Mouse (Mus musculus) kidney, postnatal 0 days (tissue): ENCODE data around the gene Rflna. TPM values are rescaled to one million over a fixed set of nuclear protein-coding genes. Genes with fewer than 3 reads are reported as not detected.

Experiments used
- ATAC-seq: fragments of 200-750 bp; cut with Nextera tagmentation; replicated peaks from 2 replicates; pipeline ENCODE4 v1.8.0; 2017; ENCODE audit warnings: low read depth, moderate number of reproducible peaks, moderate TSS enrichment, moderate library complexity; ENCODE audit not compliant: low FRiP score
- DNase-seq: peaks from one replicate; pipeline ENCODE4 v3.0.0-alpha.2; 2016; ENCODE audit warnings: low spot score
- H3K27ac ChIP-seq: fragments of 300-500 bp; sonication (generic); 2 replicates; pipeline ENCODE4 v1.5.1; 2014; ENCODE audit warnings: mild to moderate bottlenecking
- H3K27me3 ChIP-seq: fragments of 300-500 bp; sonication (generic); 2 replicates; pipeline ENCODE4 v1.6.1; 2014; ENCODE audit warnings: low read length, mixed read lengths; ENCODE audit not compliant: insufficient read depth
- H3K36me3 ChIP-seq: fragments of 300-500 bp; sonication (generic); 2 replicates; pipeline ENCODE4 v1.6.1; 2014; ENCODE audit warnings: low read length, mixed read lengths; ENCODE audit not compliant: insufficient read depth
- H3K4me1 ChIP-seq: fragments of 300-500 bp; sonication (generic); replicated peaks from 2 replicates; pipeline ENCODE4 v1.6.1; 2014; ENCODE audit warnings: antibody characterized with exemption, low read length, mixed read lengths; ENCODE audit not compliant: insufficient read depth
- H3K4me2 ChIP-seq: fragments of 300-500 bp; sonication (generic); 2 replicates; pipeline ENCODE4 v1.6.1; 2014; ENCODE audit warnings: mild to moderate bottlenecking, low read length, moderate library complexity, mixed read lengths
- H3K4me3 ChIP-seq: fragments of 300-500 bp; sonication (generic); replicated peaks from 2 replicates; pipeline ENCODE4 v1.5.1; 2014; ENCODE audit warnings: low read depth, low read length
- H3K9ac ChIP-seq: fragments of 300-500 bp; sonication (generic); 2 replicates; pipeline ENCODE4 v1.6.1; 2014; ENCODE audit warnings: low read depth, low read length
- H3K9me3 ChIP-seq: fragments of 300-500 bp; sonication (generic); replicated peaks from 2 replicates; pipeline ENCODE4 v1.6.1; 2016; ENCODE audit warnings: low read length, inconsistent platforms, mixed read lengths
- CTCF ChIP-seq: IDR thresholded peaks from 2 replicates; pipeline ENCODE4 v1.5.1; 2016; ENCODE audit warnings: antibody characterized with exemption, low read depth, mild to moderate bottlenecking, moderate library complexity
- WGBS: fragments of 180-500 bp; shearing (Covaris S2); extraction: QIAGEN DNeasy Blood & Tissue Kit; methylation state at CpG from one replicate; pipeline ENCODE4 v1.1.7; 2014; 5-methylcytosine and 5-hydroxymethylcytosine counted together
- polyA plus RNA-seq: library from polyadenylated mRNA; unstranded; fragments of >200 nt; fragmentation: Nextera tagmentation; extraction: Ambion mirVana; gene quantifications from 2 replicates; pipeline ENCODE4 v1.2.1, GENCODE M21; 2015

The Rflna gene
- polyA plus RNA-seq, 1 experiment from 2014 or later = 8.5 TPM

- no peaks in the 10 kb centered on the region for H3K27me3 ChIP-seq
- no peak for TF ChIP-seq CTCF
- no peak overlapping the region for H3K4me2 ChIP-seq
- ATAC-seq (no peak), DNase-seq (no peak)
- peaks cover 27% of the 10 kb centered on the region for H3K36me3 ChIP-seq
- no peak overlapping the region for H3K4me3 ChIP-seq
- H3K27ac ChIP-seq = no peak overlapping the region
- 0 out of 2 replicates have a peak, but pooled peaks cover 3% of the 10 kb centered on the region for H3K4me1 ChIP-seq
- 90% methylated on average over 3 of the region's 3 CpGs for WGBS
- no peaks in the 10 kb centered on the region for H3K9me3 ChIP-seq
- H3K9ac ChIP-seq = no peak overlapping the region
Measured at GRCm38 (mm10) chr5:125015066-125015465, 12.0 kb downstream of the Rflna start.

- H3K9me3 ChIP-seq = no peaks in the 10 kb centered on the region
- no peak overlapping the region for H3K4me3 ChIP-seq
- H3K9ac ChIP-seq = no peak overlapping the region
- no peak overlapping the region for H3K27ac ChIP-seq
- no peak for ATAC-seq
- TF ChIP-seq CTCF = no peak
- no peak overlapping the region for H3K4me2 ChIP-seq
- no peak for DNase-seq
- 0 out of 2 replicates have a peak, but pooled peaks cover 3% of the 10 kb centered on the region for H3K4me1 ChIP-seq
- H3K36me3 ChIP-seq = peaks cover 27% of the 10 kb centered on the region
- 92% methylated on average over 9 of the region's 9 CpGs for WGBS
- no peaks in the 10 kb centered on the region for H3K27me3 ChIP-seq
Measured at GRCm38 (mm10) chr5:125015576-125015975, 12.6 kb downstream of the Rflna start.

- WGBS = 78% methylated on average over 17 of the region's 17 CpGs
- ATAC-seq (no peak), DNase-seq (no peak)
- no peaks in the 10 kb centered on the region for H3K27me3 ChIP-seq
- no peak overlapping the region for H3K4me2 ChIP-seq
- H3K4me1 ChIP-seq = no peaks in the 10 kb centered on the region
- peak; percentile 43; the same call in 1 of the 2 replicates for TF ChIP-seq CTCF
- H3K36me3 ChIP-seq = peaks cover 27% of the 10 kb centered on the region
- no peak overlapping the region for H3K9ac ChIP-seq
- no peak overlapping the region for H3K4me3 ChIP-seq
- H3K9me3 ChIP-seq = no peaks in the 10 kb centered on the region
- H3K27ac ChIP-seq = no peak overlapping the region
Measured at GRCm38 (mm10) chr5:125016421-125017242, 13.6 kb downstream of the Rflna start.

GRCm38 (mm10) chr5:125017332-125017731 is 14.3 kb downstream of the Rflna start:
- no peak overlapping the region for H3K27ac ChIP-seq
- TF ChIP-seq CTCF = no peak
- no peaks in the 10 kb centered on the region for H3K9me3 ChIP-seq
- ATAC-seq = no peak; the same call in 1 of the 2 replicates
- no peak for DNase-seq
- peaks cover 29% of the 10 kb centered on the region for H3K36me3 ChIP-seq
- H3K9ac ChIP-seq = no peak overlapping the region
- H3K4me1 ChIP-seq = no peaks in the 10 kb centered on the region
- no peak overlapping the region for H3K4me3 ChIP-seq
- 53% methylated on average over 15 of the region's 15 CpGs for WGBS
- H3K27me3 ChIP-seq = no peaks in the 10 kb centered on the region
- H3K4me2 ChIP-seq = no peak overlapping the region

DNA sequence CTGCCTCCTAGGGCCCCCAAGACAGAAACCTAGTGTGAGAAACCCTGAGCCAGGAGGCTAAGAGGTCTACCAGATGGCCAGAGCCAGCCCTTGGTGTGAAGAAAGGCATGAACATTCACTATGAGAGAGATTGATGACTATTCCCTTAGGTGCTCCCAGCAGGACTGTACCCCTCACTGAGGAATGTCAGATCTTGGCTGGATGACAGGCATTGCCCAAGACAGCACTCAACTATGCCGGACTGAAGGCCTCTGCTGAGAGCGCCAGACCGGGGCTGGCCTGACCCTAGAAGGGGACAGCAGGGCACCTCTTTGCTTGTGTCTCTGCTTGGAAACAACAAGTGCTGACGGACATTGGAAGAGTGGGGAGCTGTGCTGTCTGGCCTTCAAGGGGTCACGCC is 16.1 kb downstream of the Rflna start:
- TF ChIP-seq CTCF = no peak
- WGBS = 73% methylated on average over 5 of the region's 5 CpGs
- DNase-seq = no peak

GRCm38 (mm10) chr5:125021298-125021697 is 18.3 kb downstream of the Rflna start:
- H3K27ac ChIP-seq = no peak overlapping the region
- H3K4me2 ChIP-seq = no peak overlapping the region
- H3K9me3 ChIP-seq = no peaks in the 10 kb centered on the region
- peaks cover 56% of the 10 kb centered on the region for H3K36me3 ChIP-seq
- DNase-seq = no peak
- H3K4me3 ChIP-seq = no peak overlapping the region
- ATAC-seq = no peak
- no peak for TF ChIP-seq CTCF
- WGBS = 62% methylated on average over 11 of the region's 11 CpGs
- no peaks in the 10 kb centered on the region for H3K4me1 ChIP-seq
- H3K9ac ChIP-seq = no peak overlapping the region
- no peaks in the 10 kb centered on the region for H3K27me3 ChIP-seq

More for the DNA sequence above, 16.1 kb downstream of the Rflna start:
- H3K4me1 ChIP-seq = no peaks in the 10 kb centered on the region
- no peak overlapping the region for H3K9ac ChIP-seq
- ATAC-seq = no peak
- H3K27me3 ChIP-seq = no peaks in the 10 kb centered on the region
- no peaks in the 10 kb centered on the region for H3K9me3 ChIP-seq
- peaks cover 44% of the 10 kb centered on the region for H3K36me3 ChIP-seq
- H3K4me3 ChIP-seq = no peak overlapping the region
- H3K27ac ChIP-seq = no peak overlapping the region
- no peak overlapping the region for H3K4me2 ChIP-seq

DNA sequence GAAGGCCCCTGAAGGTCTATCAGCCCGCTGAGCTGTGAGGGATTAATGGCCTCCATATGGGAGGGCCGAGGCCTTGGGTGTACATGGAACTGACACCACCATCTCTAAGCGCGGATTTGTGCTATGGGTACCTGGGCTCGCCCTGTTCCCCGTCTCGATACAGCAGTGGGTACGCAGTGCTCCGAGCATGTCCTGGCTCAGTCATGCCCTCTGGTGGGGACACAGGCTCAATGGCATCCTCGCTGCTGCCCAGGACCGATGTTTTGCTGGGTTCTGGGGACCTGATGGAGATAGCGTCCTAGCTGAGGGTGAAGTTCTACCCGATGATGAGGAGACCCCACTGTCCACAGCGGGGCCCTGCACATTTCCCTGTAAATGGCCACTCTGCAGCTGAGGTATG is 21.0 kb downstream of the Rflna start:
- Histone ChIP-seq H3K4me2 (no peak overlapping the region), H3K27ac (no peak overlapping the region), H3K9ac (no peak overlapping the region), H3K4me3 (no peak overlapping the region), H3K36me3 (peaks cover 65% of the 10 kb centered on the region), H3K9me3 (no peaks in the 10 kb centered on the region), H3K4me1 (no peaks in the 10 kb centered on the region), H3K27me3 (no peaks in the 10 kb centered on the region)
- ATAC-seq (no peak), DNase-seq (no peak)
- WGBS = 77% methylated on average over 14 of the region's 14 CpGs
- TF ChIP-seq CTCF = peak; percentile 68
